Mouse (Mus musculus) embryonic fibroblast, embryonic 13.5 days (primary cell): ENCODE measurements at regions not wholly inside any gene's neighbourhood (a gene's known extent, or its start where the extent isn't known, plus 50 kb on each side); places are given as distances from the start of the nearest gene placed in this dataset.
A peak's percentile ranks its signal among the peaks of the same experiment; 100 is the strongest.

Experiments
- H3K27ac ChIP-seq: 2 replicates; pipeline ENCODE4 v1.5.1; 2012; ENCODE audit warnings: low read length, control low read depth, inconsistent platforms; ENCODE audit not compliant: insufficient read depth
- H3K4me1 ChIP-seq: 2 replicates; pipeline ENCODE4 v1.6.1; 2011; ENCODE audit warnings: low read length; ENCODE audit not compliant: control insufficient read depth, insufficient read depth
- H3K4me3 ChIP-seq: 2 replicates; pipeline ENCODE4 v1.5.1; 2011; ENCODE audit warnings: mild to moderate bottlenecking, control low read depth, low read length; ENCODE audit not compliant: insufficient read depth
- CTCF ChIP-seq: IDR thresholded peaks from 2 replicates; pipeline ENCODE4 v1.5.1; 2011; ENCODE audit warnings: mild to moderate bottlenecking, control low read depth, low read length, moderate library complexity, borderline replicate concordance; ENCODE audit not compliant: insufficient read depth
- POLR2A ChIP-seq: IDR thresholded peaks from 2 replicates; pipeline ENCODE4 v1.6.1; 2011; ENCODE audit warnings: low read depth, mild to moderate bottlenecking, control low read depth, low read length, moderate library complexity

DNA sequence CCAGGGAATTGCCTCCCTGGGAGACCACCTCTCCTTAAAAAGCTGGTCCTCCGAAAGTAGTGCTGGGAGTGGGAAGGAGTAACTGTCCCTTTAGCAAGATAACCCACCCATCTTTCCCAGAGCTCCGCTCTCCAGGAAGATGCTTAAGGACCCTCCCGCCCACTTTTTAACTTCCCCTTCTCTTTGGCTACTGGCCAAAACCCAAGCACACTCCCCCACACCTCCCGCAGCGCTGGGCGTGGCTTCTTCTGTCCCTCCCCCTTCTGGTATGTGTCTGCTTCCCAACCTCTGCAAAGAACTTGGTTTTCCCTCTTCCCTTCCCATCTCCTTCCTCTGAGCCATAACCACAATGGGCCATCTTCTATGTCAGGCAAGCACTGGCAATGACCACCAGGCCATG lies 85.4 kb downstream of the Rpap3 start:
- TF ChIP-seq POLR2A (no peak), CTCF (no peak)

DNA sequence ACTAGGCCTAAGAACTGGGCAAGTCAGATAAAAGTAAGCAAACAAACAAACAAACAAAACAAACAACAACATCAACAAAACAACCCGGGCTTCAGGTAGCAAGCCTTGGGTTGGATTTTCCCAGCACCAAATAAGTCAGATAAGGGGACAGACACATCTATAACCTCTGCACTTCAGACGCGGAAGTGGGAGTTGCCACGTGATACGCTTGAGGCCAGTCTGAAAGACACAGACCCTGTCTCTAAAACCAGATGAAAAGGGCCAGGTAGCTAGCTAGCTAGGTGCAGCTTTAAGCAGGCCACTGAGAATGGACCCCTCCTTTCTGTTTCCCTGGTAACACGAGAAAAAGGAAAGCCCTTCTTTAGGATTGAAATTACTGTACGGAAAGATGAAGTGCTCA lies 85.9 kb downstream of the Rpap3 start:
- H3K4me1 ChIP-seq = no peaks in the 10 kb centered on the region
- H3K27ac ChIP-seq = no peak overlapping the region
- TF ChIP-seq POLR2A (no peak), CTCF (no peak)
- no peak overlapping the region for H3K4me3 ChIP-seq

More for the DNA sequence above, 85.4 kb downstream of the Rpap3 start:
- H3K4me1 ChIP-seq = no peaks in the 10 kb centered on the region
- H3K27ac ChIP-seq = no peak overlapping the region
- no peak overlapping the region for H3K4me3 ChIP-seq

DNA sequence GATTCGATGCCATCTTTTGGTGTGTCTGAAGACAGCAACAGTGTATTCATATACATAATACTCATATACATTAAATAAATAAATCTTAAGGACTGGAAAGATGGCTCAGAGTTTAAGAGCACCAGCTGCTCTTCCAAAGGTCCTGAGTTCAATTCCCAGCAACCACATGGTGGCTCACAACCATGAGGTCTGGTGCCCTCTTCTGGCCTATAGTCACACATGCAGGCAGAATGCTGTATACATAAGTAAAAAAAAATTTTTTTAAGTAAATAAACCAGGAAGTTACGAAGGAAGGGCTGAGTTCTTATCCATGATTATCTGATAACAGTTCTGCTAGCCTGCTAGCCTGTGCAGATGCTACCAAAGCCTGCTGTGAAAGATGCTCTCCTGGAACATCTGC lies 93.3 kb downstream of the Rpap3 start:
- TF ChIP-seq POLR2A = no peak
- peak; percentile 22; the same call in 1 of the 2 replicates for TF ChIP-seq CTCF
- Histone ChIP-seq H3K4me1 (no peaks in the 10 kb centered on the region), H3K4me3 (no peak overlapping the region), H3K27ac (no peak overlapping the region)

DNA sequence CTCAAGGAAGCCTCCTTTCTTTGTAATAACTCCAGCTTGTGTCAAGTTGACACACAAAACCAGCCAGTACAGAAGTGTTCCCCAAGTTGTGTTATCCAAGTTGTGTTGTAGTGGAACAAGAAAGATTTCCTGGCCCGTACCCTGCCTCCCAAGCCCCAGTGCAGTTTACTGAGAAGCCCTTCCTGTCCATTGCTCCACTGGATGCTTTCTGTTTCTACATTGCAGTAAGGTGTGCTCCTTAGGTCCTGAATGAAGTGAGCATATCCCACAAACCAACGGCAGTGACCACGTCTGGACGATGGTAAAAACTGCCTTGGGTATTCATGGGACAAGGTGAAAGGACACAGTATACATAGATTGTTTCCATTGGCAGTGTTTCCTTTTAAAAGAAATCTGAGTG lies 94.9 kb downstream of the Rpap3 start:
- Histone ChIP-seq H3K4me3 (no peak overlapping the region), H3K27ac (no peak overlapping the region), H3K4me1 (no peaks in the 10 kb centered on the region)
- TF ChIP-seq POLR2A (no peak), CTCF (no peak)

DNA sequence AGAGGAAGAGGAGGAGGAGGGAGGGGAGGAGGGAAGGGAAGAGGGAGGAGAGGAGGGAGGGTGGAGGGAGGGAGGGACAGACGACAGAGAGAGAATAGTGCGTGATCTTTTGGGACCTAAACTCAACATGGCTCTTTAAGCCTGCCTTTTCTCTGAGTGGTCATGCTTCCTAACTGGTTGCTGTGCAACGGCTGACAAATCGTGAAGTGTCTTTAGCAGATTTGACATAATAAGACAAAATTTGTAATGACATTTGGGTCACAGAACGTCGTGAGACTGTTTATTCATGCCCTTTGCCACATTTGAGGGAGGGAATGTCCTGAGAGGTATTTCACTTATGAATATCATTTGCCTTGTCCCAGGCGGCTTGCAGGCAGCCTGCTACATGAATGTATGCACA lies 96.1 kb downstream of the Rpap3 start:
- H3K4me1 ChIP-seq = no peaks in the 10 kb centered on the region
- H3K4me3 ChIP-seq = no peak overlapping the region
- TF ChIP-seq CTCF = no peak
- no peak for TF ChIP-seq POLR2A
- H3K27ac ChIP-seq = no peak overlapping the region

DNA sequence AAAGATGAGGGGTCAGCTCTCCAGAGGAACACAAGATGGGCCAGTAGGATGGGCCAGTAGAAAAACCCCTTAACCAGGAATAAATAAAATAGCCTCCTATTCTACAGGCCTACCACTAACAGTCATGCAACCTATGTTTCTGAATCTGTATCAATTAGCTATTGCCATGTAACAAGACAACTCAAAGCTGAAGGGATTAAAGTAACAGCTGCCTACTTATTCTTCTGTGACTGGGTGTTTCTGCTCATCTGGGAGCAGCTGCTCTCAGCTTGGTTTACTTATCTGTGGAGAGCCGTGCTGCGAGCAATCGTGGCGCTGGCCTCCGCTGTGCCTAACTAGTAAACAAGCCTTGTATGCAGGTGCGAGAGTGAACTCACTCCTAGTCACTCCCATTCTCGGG lies 97.0 kb downstream of the Rpap3 start:
- Histone ChIP-seq H3K4me1 (no peaks in the 10 kb centered on the region), H3K27ac (no peak overlapping the region), H3K4me3 (no peak overlapping the region)
- TF ChIP-seq POLR2A = no peak
- no peak for TF ChIP-seq CTCF

DNA sequence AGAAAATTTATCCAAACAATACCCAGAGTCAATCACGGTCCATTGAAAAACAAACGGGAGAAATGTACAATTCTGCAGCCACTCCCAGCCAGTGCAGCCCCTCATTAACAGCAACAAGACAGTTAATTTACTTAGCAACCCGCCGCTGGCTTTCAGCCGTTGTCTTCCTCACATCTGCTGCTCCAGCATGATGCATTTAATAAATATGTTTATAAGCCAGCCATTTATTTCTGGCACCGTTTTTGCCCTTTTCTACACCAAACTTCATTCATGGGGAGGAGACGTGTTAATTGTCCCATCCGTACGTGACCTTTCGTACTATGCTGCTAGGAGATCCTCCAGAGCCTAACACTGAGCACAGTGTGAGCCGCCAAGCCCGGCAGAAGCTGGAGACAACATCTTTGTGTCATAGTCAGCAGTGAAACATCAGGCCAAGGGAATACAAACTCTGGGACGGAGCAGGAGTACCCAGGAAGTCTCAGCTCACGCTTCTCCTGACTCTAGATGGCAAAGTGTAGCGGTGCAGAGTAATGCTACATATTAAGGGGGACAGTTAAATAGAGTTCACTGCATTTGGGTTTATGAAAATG lies 97.9 kb downstream of the Rpap3 start:
- Histone ChIP-seq H3K4me3 (no peak overlapping the region), H3K27ac (no peak overlapping the region), H3K4me1 (no peaks in the 10 kb centered on the region)
- TF ChIP-seq POLR2A (no peak), CTCF (no peak)

DNA sequence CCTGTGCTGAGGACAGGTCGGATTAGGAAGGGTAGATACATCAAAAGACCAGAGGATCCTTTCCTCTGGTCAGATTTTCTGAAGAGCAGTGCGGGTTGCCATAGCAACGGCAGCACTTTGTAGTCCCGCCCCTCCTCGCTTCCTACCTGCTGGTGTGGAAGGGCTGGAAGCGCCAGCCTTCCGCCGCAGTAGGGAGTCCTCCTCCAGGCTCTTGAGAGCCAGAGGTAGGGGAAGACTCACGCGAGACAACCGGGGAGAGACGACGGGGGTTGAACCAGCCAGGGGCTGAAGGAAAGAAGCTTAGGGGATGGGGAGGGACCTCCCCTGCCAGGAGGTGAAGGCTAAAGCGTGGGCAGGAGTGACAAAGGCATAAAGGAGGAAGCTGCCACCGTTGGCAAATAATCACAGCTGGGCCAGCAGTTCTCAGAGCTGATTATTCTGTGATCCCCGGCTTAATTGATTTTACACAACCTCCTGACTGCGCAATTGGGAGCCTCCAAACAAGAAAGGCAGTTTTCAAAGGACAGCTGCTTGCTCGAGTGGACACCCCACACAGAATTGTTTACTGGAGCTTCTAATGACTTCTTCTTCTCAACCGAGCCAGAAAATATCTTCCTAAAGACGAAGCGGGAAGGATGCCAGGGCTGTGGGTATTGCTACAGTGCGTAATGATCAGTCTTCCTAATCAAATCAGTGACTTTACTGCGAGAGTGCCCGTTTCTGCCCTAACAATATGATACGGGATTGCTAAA lies 98.8 kb downstream of the Rpap3 start:
- no peaks in the 10 kb centered on the region for H3K4me1 ChIP-seq
- no peak overlapping the region for H3K27ac ChIP-seq
- H3K4me3 ChIP-seq = no peak overlapping the region
- TF ChIP-seq CTCF (no peak), POLR2A (no peak)

DNA sequence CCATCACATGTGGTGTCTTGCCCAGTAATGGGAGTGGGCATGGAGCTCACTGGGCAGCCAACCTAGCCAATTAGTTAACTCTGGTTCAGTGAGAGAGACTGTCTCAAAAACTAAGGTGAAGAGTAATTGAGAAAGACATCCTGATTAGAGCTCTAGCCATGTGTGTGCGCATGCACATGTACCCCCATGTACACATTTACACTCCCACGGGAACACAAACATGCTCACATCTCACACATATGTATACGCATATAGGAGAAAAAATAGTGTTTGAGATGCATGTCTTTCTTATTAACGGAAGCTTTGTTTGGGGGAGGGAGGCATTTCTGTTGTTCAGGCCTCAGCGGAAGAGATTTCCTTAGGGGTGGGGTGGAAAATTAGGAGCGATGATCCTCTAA lies 99.4 kb downstream of the Rpap3 start:
- no peak for TF ChIP-seq CTCF
- TF ChIP-seq POLR2A = no peak
- H3K4me1 ChIP-seq = no peaks in the 10 kb centered on the region
- no peak overlapping the region for H3K4me3 ChIP-seq
- no peak overlapping the region for H3K27ac ChIP-seq

DNA sequence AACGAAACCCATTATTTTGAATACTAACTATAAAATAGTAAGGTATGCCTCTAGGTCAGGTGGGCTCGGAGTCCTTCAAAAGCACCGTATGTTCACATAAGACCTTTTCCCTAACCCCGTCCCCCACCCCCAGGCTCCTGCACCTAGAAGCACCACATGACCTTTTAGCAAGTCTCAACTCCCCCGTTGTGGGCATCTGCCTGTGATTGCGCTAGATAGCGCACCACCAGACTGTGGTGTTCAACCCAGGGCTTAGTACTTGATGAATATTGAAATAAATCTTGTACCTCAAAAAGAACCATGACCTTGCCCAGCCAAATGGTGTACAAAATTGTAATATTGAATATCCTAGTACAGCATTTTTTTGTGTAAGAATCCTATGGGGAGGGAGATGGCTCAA lies 99.8 kb downstream of the Rpap3 start:
- TF ChIP-seq POLR2A (no peak), CTCF (no peak)
- H3K27ac ChIP-seq = no peak overlapping the region
- no peak overlapping the region for H3K4me3 ChIP-seq
- no peaks in the 10 kb centered on the region for H3K4me1 ChIP-seq

DNA sequence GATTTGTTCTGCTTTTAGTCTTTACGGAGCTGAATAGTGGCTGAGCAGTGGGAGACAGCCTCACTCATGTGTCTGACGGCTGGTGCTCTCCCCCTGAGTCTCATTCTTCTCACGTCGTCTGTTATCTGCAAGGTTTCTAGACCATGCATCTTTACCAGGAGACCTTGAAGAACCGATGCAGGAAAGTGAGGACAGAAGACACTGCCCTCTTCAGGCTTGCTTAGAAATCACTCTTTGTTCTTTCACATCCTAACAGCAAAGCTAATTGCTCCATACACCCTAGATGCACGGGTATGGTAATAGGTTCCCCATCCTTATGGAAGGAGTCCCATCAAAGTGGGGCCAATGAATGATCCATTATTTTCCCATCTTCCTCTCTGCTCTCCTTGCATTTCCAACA lies 102.1 kb downstream of the Rpap3 start:
- no peak overlapping the region for H3K27ac ChIP-seq

More for the DNA sequence above, 102.1 kb downstream of the Rpap3 start:
- Histone ChIP-seq H3K4me1 (no peaks in the 10 kb centered on the region), H3K4me3 (no peak overlapping the region)
- TF ChIP-seq POLR2A = no peak
